ENCODE assay signal across 7 mouse cellular contexts in the genomic region with DNA sequence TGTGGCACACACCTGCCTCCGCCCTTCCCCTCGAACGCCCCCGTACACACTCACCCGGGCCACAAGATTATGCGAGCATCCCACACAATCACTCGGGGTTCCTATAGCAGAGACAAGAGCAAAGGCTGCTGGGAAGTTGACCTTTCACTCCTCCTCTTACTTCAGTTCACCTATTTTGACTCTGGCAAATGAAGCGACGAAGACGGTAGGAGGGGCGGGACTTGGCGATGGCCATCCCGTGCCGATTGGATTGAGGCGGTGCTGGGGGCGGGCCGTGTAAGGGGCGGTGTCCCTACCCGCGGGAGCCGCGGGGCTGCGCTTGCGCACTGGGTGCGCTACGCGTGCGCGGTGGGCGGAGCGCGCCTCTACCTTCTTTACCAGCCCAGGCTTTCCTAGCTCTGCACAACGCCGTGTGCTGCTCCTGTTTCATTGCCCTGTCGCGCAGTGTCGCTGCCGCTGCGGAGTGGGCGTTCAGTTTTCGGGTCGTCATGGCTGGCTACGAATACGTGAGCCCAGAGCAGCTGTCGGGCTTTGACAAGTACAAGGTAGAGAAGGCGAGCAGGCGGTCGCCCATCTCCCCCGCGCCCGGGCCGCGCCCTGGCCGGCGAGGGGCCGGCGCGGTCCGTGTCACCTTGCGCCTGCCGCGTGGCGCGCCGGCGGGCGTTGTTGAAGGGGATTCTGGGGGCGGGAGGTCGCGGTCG. TPM values are rescaled to one million over a fixed set of nuclear protein-coding genes. Genes with fewer than 3 reads are reported as not detected.
DNase-seq lines count a peak whose midpoint lies in the region; ATAC-seq lines count a peak whose summit lies in the region.

Gene Selenoi, plus strand, starts transcription at position 311 of the 701 bp plus-strand sequence.

- ATAC-seq in intestine, embryonic 16.5 days, result peak; percentile 98
- peak; percentile 100 for ATAC-seq in midbrain, embryonic 11.5 days (ENCODE audit: low FRiP score)

- 0 out of 2 replicates have a peak, but pooled peaks cover 3% of the 10 kb centered on the region for H3K36me3 ChIP-seq in intestine, embryonic 16.5 days (ENCODE audit: control insufficient read depth, insufficient read depth, low read length)
- H3K36me3 ChIP-seq in midbrain, embryonic 11.5 days (ENCODE audit: control insufficient read depth, insufficient read depth, low read length), result no peaks in the 10 kb centered on the region

- H3K9ac ChIP-seq in intestine, embryonic 16.5 days (ENCODE audit: low read depth, low read length), result peak within 1 kb of the TSS; percentile 93
- H3K9ac ChIP-seq in midbrain, embryonic 11.5 days (ENCODE audit: low read length), result peak within 1 kb of the TSS; percentile 79

- DNase-seq in adrenal gland, adult 8-10 months, result peak; percentile 99
- peak; percentile 98 for DNase-seq in embryo, embryonic 9.5 days (ENCODE audit: extremely low spot score)
- DNase-seq in gastrocnemius, postnatal 4 days (ENCODE audit: low spot score in 2 of 2), result peak; percentile 91 to 98
- DNase-seq in left cerebral cortex, postnatal 36 days (ENCODE audit: low spot score in 2 of 2), result peak; percentile 99 to 100
- DNase-seq in midbrain, embryonic 11.5 days (ENCODE audit: low spot score, missing footprints), result peak; percentile 100
- peak; percentile 97 for DNase-seq in skeletal muscle tissue, adult 2 months (ENCODE audit: low read depth, low spot score)

- intact Hi-C loops in left cerebral cortex, postnatal 36 days (cut with DNase I), result no loop called here

- WGBS in intestine, embryonic 16.5 days, result 3% methylated on average over 71 of the region's 71 CpGs
- under 1% methylated on average over 71 of the region's 71 CpGs for WGBS in midbrain, embryonic 11.5 days

- peaks cover 5% of the 10 kb centered on the region; the same call in 1 of the 2 replicates for H3K9me3 ChIP-seq in intestine, embryonic 16.5 days (ENCODE audit: control insufficient read depth, low read length)
- no peaks in the 10 kb centered on the region for H3K9me3 ChIP-seq in midbrain, embryonic 11.5 days (ENCODE audit: control insufficient read depth, low read length)

- peak within 1 kb of the TSS; percentile 74 for H3K4me2 ChIP-seq in intestine, embryonic 16.5 days (ENCODE audit: low read depth, low read length)
- H3K4me2 ChIP-seq in midbrain, embryonic 11.5 days, result peak within 1 kb of the TSS; percentile 83

- peak within 1 kb of the TSS; percentile 91 for H3K4me3 ChIP-seq in intestine, embryonic 16.5 days (ENCODE audit: low read length)
- H3K4me3 ChIP-seq in midbrain, embryonic 11.5 days (ENCODE audit: low read depth, low read length), result peak within 1 kb of the TSS; percentile 80

- peak within 1 kb of the TSS; percentile 94 for H3K27ac ChIP-seq in intestine, embryonic 16.5 days (ENCODE audit: low read length)
- H3K27ac ChIP-seq in midbrain, embryonic 11.5 days (ENCODE audit: low read depth, low read length), result peak within 1 kb of the TSS; percentile 80

- peaks cover 18% of the 10 kb centered on the region for H3K4me1 ChIP-seq in intestine, embryonic 16.5 days (ENCODE audit: control insufficient read depth, insufficient read depth, low read length)
- H3K4me1 ChIP-seq in midbrain, embryonic 11.5 days (ENCODE audit: control insufficient read depth, insufficient read depth, low read length), result peaks cover 13% of the 10 kb centered on the region

- H3K27me3 ChIP-seq in intestine, embryonic 16.5 days (replicated peaks; ENCODE audit: control insufficient read depth, insufficient read depth, low read length), result no peaks in the 10 kb centered on the region
- H3K27me3 ChIP-seq in midbrain, embryonic 11.5 days (ENCODE audit: control insufficient read depth, insufficient read depth, low read length), result no peaks in the 10 kb centered on the region

RNA-seq across cellular contexts. Expression of gene Selenoi, which starts in this region (rescaled TPM):
- total RNA-seq in adrenal gland, adult 8-10 months (2022), result 10 to 100 TPM; 15.1 to 24.5 (median 20.4) TPM
- total RNA-seq in gastrocnemius, postnatal 4 days (2021), result 10 to 100 TPM; 20.4 to 25.7 TPM
- polyA plus RNA-seq in intestine, embryonic 16.5 days (2015; fragmentation: Nextera tagmentation; extraction: Ambion mirVana), result 52.2 and 57.8 TPM in 2 replicates
- 10 to 100 TPM; 48.9 to 50.4 TPM for total RNA-seq in left cerebral cortex, postnatal 36 days (2021)
- polyA plus RNA-seq in midbrain, embryonic 11.5 days (2014; fragmentation: Nextera tagmentation; extraction: Ambion mirVana), result 21.8 and 22.0 TPM in 2 replicates

Comparison
In these comparisons a context has a peak if more than half of its experiments do, and no peak if none do; other contexts are left out.
1. Peak in every context shown above with its lines: DNase-seq, ATAC-seq, H3K4me3 ChIP-seq and H3K27ac ChIP-seq.